Mouse (Mus musculus): ENCODE measurements around the gene Tnip1.

- TF ChIP-seq POLR2A (IDR thresholded peaks at IDR 0.05; ENCODE audit: borderline replicate concordance, extremely low read depth, insufficient read depth, insufficient read length, poor library complexity, severe bottlenecking) (no peak), CTCF (IDR thresholded peaks at IDR 0.05; ENCODE audit: borderline replicate concordance, extremely low read depth, insufficient read depth, insufficient read length) (no peak)
These were observed 70.6 kb downstream of the Tnip1 start for GRCm38 (mm10) chr11:54892091-54892490.

Measured in brain, embryonic 14.5 days (tissue).